Mouse (Mus musculus): ENCODE results near the gene Ankrd31. TPM values are rescaled to one million over a fixed set of nuclear protein-coding genes. Genes with fewer than 3 reads are reported as not detected.

Ankrd31 gene
- polyA plus RNA-seq, 1 experiment from 2014 or later = not detected

GRCm38 (mm10) chr13:96924985-96925745, 177.1 kb downstream of the Ankrd31 start:
- Histone ChIP-seq H3K36me3 (ENCODE audit: control insufficient read depth, insufficient read depth, low read length) (no peaks in the 10 kb centered on the region), H3K9me3 (ENCODE audit: control insufficient read depth, low read length) (no peaks in the 10 kb centered on the region), H3K27ac (ENCODE audit: low read depth, low read length) (no peak overlapping the region), H3K4me3 (ENCODE audit: low read depth, low read length) (peak overlapping the region; percentile 70), H3K9ac (ENCODE audit: low read length) (peak overlapping the region; percentile 70), H3K4me1 (ENCODE audit: control insufficient read depth, insufficient read depth, low read length) (0 out of 2 replicates have a peak, but pooled peaks cover 7% of the 10 kb centered on the region), H3K4me2 (ENCODE audit: low read depth) (peak overlapping the region; percentile 99), H3K27me3 (ENCODE audit: control insufficient read depth, insufficient read depth, low read length) (peaks cover 21% of the 10 kb centered on the region)
- DNase-seq (ENCODE audit: low spot score) (peak; percentile 54), ATAC-seq (ENCODE audit: insufficient read depth, low FRiP score, low TSS enrichment) (peak; percentile 68)
- under 1% methylated on average over 51 of the region's 53 CpGs for WGBS

GRCm38 (mm10) chr13:96925991-96926725, 178.1 kb downstream of the Ankrd31 start:
- Histone ChIP-seq H3K27ac (ENCODE audit: low read depth, low read length) (no peak overlapping the region), H3K9ac (ENCODE audit: low read length) (no peak overlapping the region), H3K9me3 (ENCODE audit: control insufficient read depth, low read length) (no peaks in the 10 kb centered on the region), H3K4me3 (ENCODE audit: low read depth, low read length) (no peak overlapping the region), H3K27me3 (ENCODE audit: control insufficient read depth, insufficient read depth, low read length) (peaks cover 21% of the 10 kb centered on the region), H3K36me3 (ENCODE audit: control insufficient read depth, insufficient read depth, low read length) (no peaks in the 10 kb centered on the region), H3K4me2 (ENCODE audit: low read depth) (no peak overlapping the region; the same call in 1 of the 2 replicates), H3K4me1 (ENCODE audit: control insufficient read depth, insufficient read depth, low read length) (0 out of 2 replicates have a peak, but pooled peaks cover 7% of the 10 kb centered on the region)
- ATAC-seq (ENCODE audit: insufficient read depth, low FRiP score, low TSS enrichment) (no peak), DNase-seq (ENCODE audit: low spot score) (no peak)
- WGBS = 37% methylated on average over 10 of the region's 10 CpGs

DNA sequence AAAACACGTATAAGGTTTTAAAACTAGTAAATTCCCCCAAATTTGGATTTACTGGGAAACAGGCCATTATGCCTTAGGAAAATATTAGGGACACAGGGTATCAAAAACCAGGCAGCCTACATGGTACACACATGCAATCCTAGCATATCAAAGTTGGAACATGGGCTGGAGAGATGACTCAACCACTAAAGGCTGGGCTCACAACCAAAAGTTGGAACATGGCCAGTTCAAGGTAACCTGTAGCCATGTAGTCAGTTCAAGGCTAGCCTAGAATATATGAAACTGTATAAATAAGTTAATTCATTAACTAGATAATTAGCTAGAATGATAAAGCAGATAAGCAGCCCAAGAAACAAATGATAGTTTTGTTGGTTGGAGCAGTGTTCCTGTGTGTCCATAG, 179.7 kb downstream of the Ankrd31 start:
- H3K4me1 ChIP-seq (ENCODE audit: control insufficient read depth, insufficient read depth, low read length) = 0 out of 2 replicates have a peak, but pooled peaks cover 7% of the 10 kb centered on the region
- ATAC-seq (ENCODE audit: insufficient read depth, low FRiP score, low TSS enrichment) = no peak
- DNase-seq (ENCODE audit: low spot score) = no peak
- no peak overlapping the region for H3K4me3 ChIP-seq (ENCODE audit: low read depth, low read length)
- no peaks in the 10 kb centered on the region for H3K9me3 ChIP-seq (ENCODE audit: control insufficient read depth, low read length)
- no peak overlapping the region for H3K4me2 ChIP-seq (ENCODE audit: low read depth)
- peaks cover 21% of the 10 kb centered on the region for H3K27me3 ChIP-seq (ENCODE audit: control insufficient read depth, insufficient read depth, low read length)
- no peak overlapping the region for H3K9ac ChIP-seq (ENCODE audit: low read length)
- H3K36me3 ChIP-seq (ENCODE audit: control insufficient read depth, insufficient read depth, low read length) = no peaks in the 10 kb centered on the region
- H3K27ac ChIP-seq (ENCODE audit: low read depth, low read length) = no peak overlapping the region
- 88% methylated on average over 1 of the region's 1 CpGs for WGBS

- H3K4me2 ChIP-seq (ENCODE audit: low read depth) = no peak overlapping the region
- H3K9ac ChIP-seq (ENCODE audit: low read length) = no peak overlapping the region
- DNase-seq (ENCODE audit: low spot score) = peak; percentile 35
- H3K4me3 ChIP-seq (ENCODE audit: low read depth, low read length) = no peak overlapping the region
- ATAC-seq (ENCODE audit: insufficient read depth, low FRiP score, low TSS enrichment) = no peak
- no peaks in the 10 kb centered on the region for H3K36me3 ChIP-seq (ENCODE audit: control insufficient read depth, insufficient read depth, low read length)
- peaks cover 21% of the 10 kb centered on the region for H3K27me3 ChIP-seq (ENCODE audit: control insufficient read depth, insufficient read depth, low read length)
- H3K27ac ChIP-seq (ENCODE audit: low read depth, low read length) = no peak overlapping the region
- H3K4me1 ChIP-seq (ENCODE audit: control insufficient read depth, insufficient read depth, low read length) = 0 out of 2 replicates have a peak, but pooled peaks cover 7% of the 10 kb centered on the region
- WGBS = 26% methylated on average over 8 of the region's 8 CpGs
- no peaks in the 10 kb centered on the region for H3K9me3 ChIP-seq (ENCODE audit: control insufficient read depth, low read length)
Observed at GRCm38 (mm10) chr13:96928432-96929039, 180.5 kb downstream of the Ankrd31 start.

- H3K4me1 ChIP-seq (ENCODE audit: control insufficient read depth, insufficient read depth, low read length) = peaks cover 7% of the 10 kb centered on the region; the same call in 1 of the 2 replicates
- DNase-seq (ENCODE audit: low spot score) (no peak), ATAC-seq (ENCODE audit: insufficient read depth, low FRiP score, low TSS enrichment) (no peak)
- H3K36me3 ChIP-seq (ENCODE audit: control insufficient read depth, insufficient read depth, low read length) = no peaks in the 10 kb centered on the region
- no peak overlapping the region for H3K9ac ChIP-seq (ENCODE audit: low read length)
- H3K9me3 ChIP-seq (ENCODE audit: control insufficient read depth, low read length) = no peaks in the 10 kb centered on the region
- H3K27ac ChIP-seq (ENCODE audit: low read depth, low read length) = no peak overlapping the region
- H3K4me3 ChIP-seq (ENCODE audit: low read depth, low read length) = no peak overlapping the region
- WGBS = 86% methylated on average over 5 of the region's 5 CpGs
- no peak overlapping the region for H3K4me2 ChIP-seq (ENCODE audit: low read depth)
- H3K27me3 ChIP-seq (ENCODE audit: control insufficient read depth, insufficient read depth, low read length) = no peaks in the 10 kb centered on the region
Observed at GRCm38 (mm10) chr13:96932745-96933144, 184.7 kb downstream of the Ankrd31 start.

- no peak for ATAC-seq (ENCODE audit: insufficient read depth, low FRiP score, low TSS enrichment)
- Histone ChIP-seq H3K27ac (ENCODE audit: low read depth, low read length) (no peak overlapping the region), H3K9ac (ENCODE audit: low read length) (no peak overlapping the region), H3K27me3 (ENCODE audit: control insufficient read depth, insufficient read depth, low read length) (no peaks in the 10 kb centered on the region), H3K4me3 (ENCODE audit: low read depth, low read length) (no peak overlapping the region), H3K4me1 (ENCODE audit: control insufficient read depth, insufficient read depth, low read length) (peaks cover 7% of the 10 kb centered on the region; the same call in 1 of the 2 replicates), H3K9me3 (ENCODE audit: control insufficient read depth, low read length) (no peaks in the 10 kb centered on the region), H3K36me3 (ENCODE audit: control insufficient read depth, insufficient read depth, low read length) (no peaks in the 10 kb centered on the region), H3K4me2 (ENCODE audit: low read depth) (no peak overlapping the region)
- DNase-seq (ENCODE audit: low spot score) = no peak
- 80% methylated on average over 8 of the region's 8 CpGs for WGBS
Observed at GRCm38 (mm10) chr13:96933367-96933766, 185.3 kb downstream of the Ankrd31 start.

- Histone ChIP-seq H3K36me3 (ENCODE audit: control insufficient read depth, insufficient read depth, low read length) (no peaks in the 10 kb centered on the region), H3K4me1 (ENCODE audit: control insufficient read depth, insufficient read depth, low read length) (peaks cover 4% of the 10 kb centered on the region; the same call in 1 of the 2 replicates), H3K4me3 (ENCODE audit: low read depth, low read length) (no peak overlapping the region), H3K4me2 (ENCODE audit: low read depth) (no peak overlapping the region), H3K27ac (ENCODE audit: low read depth, low read length) (no peak overlapping the region), H3K27me3 (ENCODE audit: control insufficient read depth, insufficient read depth, low read length) (no peaks in the 10 kb centered on the region), H3K9me3 (ENCODE audit: control insufficient read depth, low read length) (no peaks in the 10 kb centered on the region), H3K9ac (ENCODE audit: low read length) (no peak overlapping the region)
- WGBS = 26% methylated on average over 6 of the region's 6 CpGs
- ATAC-seq (ENCODE audit: insufficient read depth, low FRiP score, low TSS enrichment) (no peak), DNase-seq (ENCODE audit: low spot score) (no peak)
Observed at GRCm38 (mm10) chr13:96936173-96936777, 188.2 kb downstream of the Ankrd31 start.

DNA sequence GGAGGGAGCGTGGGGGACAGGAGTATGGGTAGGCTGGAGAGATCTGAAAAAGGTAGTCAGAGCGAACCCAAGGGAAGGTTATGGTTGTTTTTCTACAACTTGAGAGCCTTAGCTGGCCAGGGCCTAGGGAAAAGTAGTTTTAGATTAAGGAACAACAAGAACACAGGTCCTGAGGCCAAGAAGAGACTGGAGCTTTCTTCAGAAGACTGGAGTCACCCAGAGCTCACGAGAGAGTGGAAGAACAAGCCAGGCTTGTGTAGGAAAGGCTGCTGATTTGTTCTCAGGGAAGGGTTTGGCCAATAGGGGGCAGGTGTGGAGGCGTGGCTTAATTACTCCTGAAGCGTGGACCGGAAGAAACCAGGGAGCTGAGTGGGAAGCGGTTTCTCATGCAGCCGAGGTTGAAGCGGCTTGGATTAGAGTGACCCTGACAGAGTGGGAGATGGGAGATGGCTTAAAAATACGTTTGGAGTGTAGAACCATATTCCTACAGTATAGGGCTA, 189.0 kb downstream of the Ankrd31 start:
- ATAC-seq (ENCODE audit: insufficient read depth, low FRiP score, low TSS enrichment) (no peak), DNase-seq (ENCODE audit: low spot score) (no peak)
- Histone ChIP-seq H3K9me3 (ENCODE audit: control insufficient read depth, low read length) (no peaks in the 10 kb centered on the region), H3K9ac (ENCODE audit: low read length) (no peak overlapping the region), H3K4me1 (ENCODE audit: control insufficient read depth, insufficient read depth, low read length) (peaks cover 4% of the 10 kb centered on the region; the same call in 1 of the 2 replicates), H3K4me3 (ENCODE audit: low read depth, low read length) (no peak overlapping the region), H3K4me2 (ENCODE audit: low read depth) (no peak overlapping the region), H3K27ac (ENCODE audit: low read depth, low read length) (no peak overlapping the region), H3K36me3 (ENCODE audit: control insufficient read depth, insufficient read depth, low read length) (no peaks in the 10 kb centered on the region), H3K27me3 (ENCODE audit: control insufficient read depth, insufficient read depth, low read length) (no peaks in the 10 kb centered on the region)
- 66% methylated on average over 10 of the region's 10 CpGs for WGBS

Data from neural tube, embryonic 11.5 days (tissue).